In the genomic region with DNA sequence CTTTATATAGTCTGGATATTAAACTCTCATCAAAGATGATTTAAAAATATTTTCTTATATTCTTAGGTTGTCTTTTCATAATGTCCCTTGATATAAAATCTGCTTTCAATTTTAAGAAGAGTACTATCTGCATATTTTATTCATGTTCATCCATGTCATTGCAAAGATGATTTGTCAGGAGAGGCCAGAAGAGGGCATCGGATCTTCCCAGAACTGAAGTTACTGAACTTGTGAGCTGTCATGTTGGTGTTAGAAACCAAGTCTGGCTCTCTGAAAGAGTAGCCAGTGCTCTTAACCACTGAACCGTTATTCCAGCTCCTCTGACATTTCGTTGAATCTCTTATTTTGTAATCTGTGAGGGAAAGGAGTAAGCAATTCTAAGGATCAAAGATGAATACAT, we compare ENCODE assay signal across 21 mouse cellular contexts. TPM values are rescaled to one million over a fixed set of nuclear protein-coding genes. Genes with fewer than 3 reads are reported as not detected.
A peak's percentile ranks its signal among the peaks of the same experiment; 100 is the strongest.
DNase-seq lines count a peak whose midpoint lies in the region; ATAC-seq and TF ChIP-seq lines count a peak whose summit lies in the region.
"Had no signal": no experiment of that assay in that cellular context is flagged by ENCODE, and none has a peak within 500 bp of the region (broad histone marks: within the 10 kb centered on the region; RNA-seq: fewer than 3 reads in every experiment).

No protein-coding gene starts in this region.

- CTCF ChIA-PET in Patski (lab: Charles Lee): interaction anchor here (0.9 to 1.1 kb wide), 2 partner anchors 30 to 115 kb away, joined by 3 to 4 read pairs; no protein-coding TSS in a partner anchor

- ATAC-seq in liver, embryonic 14.5 days (ENCODE audit: insufficient read depth): no peak
- no peak for ATAC-seq in liver, embryonic 11.5 days (replicated peaks; ENCODE audit: low FRiP score)
- ATAC-seq in Patski: no peak
- ATAC-seq: forebrain, embryonic 16.5 days had no signal

- no peaks in the 10 kb centered on the region for H3K36me3 ChIP-seq in liver, embryonic 14.5 days (replicated peaks; ENCODE audit: control insufficient read depth, insufficient read depth, low read depth)
- H3K36me3 ChIP-seq in liver, embryonic 11.5 days (ENCODE audit: control insufficient read depth, insufficient read depth, low read length): peaks cover 3% of the 10 kb centered on the region; the same call in 1 of the 2 replicates
- H3K36me3 ChIP-seq: embryonic facial prominence, embryonic 10.5 days; hindbrain, embryonic 12.5 days; midbrain, embryonic 12.5 days had no signal

- DNase-seq in heart, postnatal 10 days: peak; percentile 21 to 26
- DNase-seq in heart, postnatal 14 days: no peak
- no peak for DNase-seq in liver, embryonic 14.5 days (ENCODE audit: low read depth in 3 of 3, low spot score in 3 of 3)
- DNase-seq in liver, embryonic 11.5 days (ENCODE audit: low spot score): no peak
- DNase-seq in 416B (ENCODE audit: low read depth) (peak; percentile 52), Patski (ENCODE audit: low read depth, low spot score) (no peak)
- no peak for DNase-seq in cerebellum, postnatal 4 days (ENCODE audit: low spot score in 2 of 2)
- DNase-seq: adrenal gland, adult 2 months; cerebellum, adult 11 months; cerebellum, adult 9-11 months; gastrocnemius, postnatal 36 days; kidney, adult 9 months; kidney, postnatal 14 days; layer of hippocampus, postnatal 36 days; lung, adult 2 months; spleen, adult 18-20 months had no signal

- in situ Hi-C loops in Patski (cut with MboI; ENCODE audit: low pct_unique_long_range_greater_than_20kb): loop anchor here (10.0 kb wide), 1 partner anchor 495 kb away; no protein-coding TSS in a partner anchor

- no peak overlapping the region for H3K4me2 ChIP-seq in liver, embryonic 14.5 days (ENCODE audit: low read depth)
- H3K4me2 ChIP-seq in liver, embryonic 11.5 days: no peak overlapping the region
- H3K4me2 ChIP-seq: hindbrain, embryonic 12.5 days; limb, embryonic 13.5 days; midbrain, embryonic 12.5 days had no signal

- 61% methylated on average over 3 of the region's 3 CpGs for WGBS in liver, embryonic 14.5 days (ENCODE audit: insufficient replicate concordance)
- 73% methylated on average over 3 of the region's 3 CpGs for WGBS in liver, embryonic 11.5 days

- peaks cover 31 to 32% of the 10 kb centered on the region in 2 experiments for H3K4me1 ChIP-seq in liver, embryonic 14.5 days (replicated peaks; ENCODE audit: control insufficient read depth in 2 of 2, insufficient read depth in 2 of 2, low read length in 1 of 2)
- H3K4me1 ChIP-seq in liver, embryonic 11.5 days (replicated peaks; ENCODE audit: control insufficient read depth, insufficient read depth, low read length): peaks cover 41% of the 10 kb centered on the region

- no peak overlapping the region for H3K27ac ChIP-seq in liver, embryonic 14.5 days
- H3K27ac ChIP-seq in liver, embryonic 11.5 days (ENCODE audit: low read depth, low read length): no peak overlapping the region; the same call in 1 of the 2 replicates
- H3K27ac ChIP-seq: embryonic facial prominence, embryonic 10.5 days; hindbrain, embryonic 12.5 days; limb, embryonic 13.5 days; midbrain, embryonic 12.5 days had no signal

- H3K9ac ChIP-seq in liver, embryonic 14.5 days (replicated peaks): no peak overlapping the region
- no peak overlapping the region for H3K9ac ChIP-seq in liver, embryonic 11.5 days (ENCODE audit: low read depth, low read length)
- H3K9ac ChIP-seq: hindbrain, embryonic 12.5 days; limb, embryonic 13.5 days; midbrain, embryonic 12.5 days had no signal

- peak; percentile 34; the same call in 1 of the 2 replicates for TF ChIP-seq CTCF in liver, embryonic 14.5 days (IDR thresholded peaks at IDR 0.05; ENCODE audit: low read depth)
- peak; percentile 34 for TF ChIP-seq CTCF in Patski (IDR thresholded peaks at IDR 0.05)

- no peaks in the 10 kb centered on the region for H3K9me3 ChIP-seq in liver, embryonic 14.5 days (ENCODE audit: control insufficient read depth, low read length)
- H3K9me3 ChIP-seq in liver, embryonic 11.5 days (ENCODE audit: control insufficient read depth, low read length): 0 out of 2 replicates have a peak, but pooled peaks cover 2% of the 10 kb centered on the region
- H3K9me3 ChIP-seq: embryonic facial prominence, embryonic 10.5 days; hindbrain, embryonic 12.5 days; limb, embryonic 13.5 days; midbrain, embryonic 12.5 days had no signal

- POLR2A ChIA-PET in Patski (lab: Charles Lee): no interaction called here

- intact Hi-C loops in heart, postnatal 10 days (cut with DNase I): loop anchor here (5.0 to 10.0 kb wide), 5 partner anchors 112 to 445 kb away; a partner anchor contains a TSS
- intact Hi-C loops in heart, postnatal 14 days (cut with DNase I): loop anchor here (5.0 to 10.0 kb wide), 4 partner anchors 107 to 495 kb away; no protein-coding TSS in a partner anchor

- H3K27me3 ChIP-seq in liver, embryonic 14.5 days (ENCODE audit: control insufficient read depth, insufficient read depth, low read length): no peaks in the 10 kb centered on the region
- H3K27me3 ChIP-seq in liver, embryonic 11.5 days (replicated peaks; ENCODE audit: control insufficient read depth, insufficient read depth, low read length): no peaks in the 10 kb centered on the region
- no peaks in the 10 kb centered on the region for H3K27me3 ChIP-seq in Patski
- H3K27me3 ChIP-seq: hindbrain, embryonic 12.5 days; limb, embryonic 13.5 days; midbrain, embryonic 12.5 days had no signal

- no peak for TF ChIP-seq EP300 in liver, embryonic 14.5 days (IDR thresholded peaks at IDR 0.05; ENCODE audit: low read depth)

- no peak overlapping the region for H3K4me3 ChIP-seq in liver, embryonic 14.5 days (ENCODE audit: insufficient read depth in 1 of 2, low read depth in 2 of 2, low read length in 2 of 2)
- H3K4me3 ChIP-seq in liver, embryonic 11.5 days (ENCODE audit: low read depth, low read length): no peak overlapping the region
- H3K4me3 ChIP-seq: embryonic facial prominence, embryonic 10.5 days; hindbrain, embryonic 12.5 days; limb, embryonic 13.5 days; midbrain, embryonic 12.5 days had no signal

RNA-seq across cellular contexts. Expression of a gene that starts 17.0 kb away (rescaled TPM):
- 10 to 100 TPM; 11.9 to 14.4 TPM for total RNA-seq in heart, postnatal 10 days (2021)
- 10 to 100 TPM; 11.0 to 11.4 TPM for total RNA-seq in heart, postnatal 14 days (2021)
- polyA plus RNA-seq in liver, embryonic 14.5 days (2012; rRNA removed): 19.5 and 28.6 TPM in 2 replicates
- polyA plus RNA-seq in liver, embryonic 14.5 days (2014; fragmentation: Nextera tagmentation; extraction: Ambion mirVana): 31.1 and 31.6 TPM in 2 replicates
- polyA plus RNA-seq in liver, embryonic 11.5 days (2014; fragmentation: Nextera tagmentation; extraction: Ambion mirVana): 37.7 and 37.9 TPM in 2 replicates
- polyA plus RNA-seq in Patski (2021): 39.0 TPM

Comparison
In these comparisons a context has a peak if more than half of its experiments do, and no peak if none do; other contexts are left out.
1. DNase-seq: peak in heart, postnatal 10 days (2 of 2) and 416B (single experiment); none in heart, postnatal 14 days (0 of 2), liver, embryonic 14.5 days (0 of 3), liver, embryonic 11.5 days (single experiment), Patski (single experiment) and cerebellum, postnatal 4 days (0 of 2).